Mouse (Mus musculus): ENCODE data around the gene Nhs.

Gene Nhs

DNA sequence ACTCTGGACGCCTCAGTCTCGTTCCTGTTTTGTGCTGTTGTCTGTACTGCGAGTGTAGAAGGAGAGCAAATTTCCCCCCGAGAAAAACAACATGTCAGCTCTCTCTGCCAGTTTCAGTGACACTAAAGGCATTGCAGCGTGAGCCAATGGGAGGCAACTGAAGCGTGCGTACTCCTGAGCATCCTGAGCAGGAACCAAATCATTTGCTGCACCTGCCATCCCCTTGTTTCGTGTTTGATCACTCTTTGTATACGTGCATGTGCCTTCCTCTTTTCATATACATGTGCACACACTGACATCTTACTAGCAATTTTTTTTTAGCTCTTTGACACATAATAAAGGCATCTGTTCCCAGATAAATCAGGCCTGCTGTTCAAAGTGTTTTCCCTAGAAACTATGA, 142.1 kb downstream of the Nhs start:
- DNase-seq = no peak

DNA sequence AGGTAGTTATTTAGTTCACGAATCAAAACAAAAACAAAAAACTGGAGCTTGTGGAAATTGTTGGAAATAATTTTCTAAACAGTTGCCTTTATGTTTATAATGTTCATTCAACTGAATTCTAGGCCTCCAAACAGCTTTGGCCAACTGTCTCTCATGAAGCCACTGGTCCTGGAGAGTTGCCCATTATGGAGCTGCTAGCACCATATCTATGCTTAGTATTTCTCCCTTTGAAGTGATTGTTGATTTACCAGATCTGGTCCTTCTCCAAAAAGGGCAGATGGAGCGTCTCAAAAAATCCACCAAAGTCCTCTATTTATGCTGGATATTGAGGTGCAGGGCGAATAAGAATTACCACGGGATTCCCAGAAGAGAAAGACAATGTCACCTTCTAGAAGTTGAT, 147.0 kb downstream of the Nhs start:
- DNase-seq = no peak

DNA sequence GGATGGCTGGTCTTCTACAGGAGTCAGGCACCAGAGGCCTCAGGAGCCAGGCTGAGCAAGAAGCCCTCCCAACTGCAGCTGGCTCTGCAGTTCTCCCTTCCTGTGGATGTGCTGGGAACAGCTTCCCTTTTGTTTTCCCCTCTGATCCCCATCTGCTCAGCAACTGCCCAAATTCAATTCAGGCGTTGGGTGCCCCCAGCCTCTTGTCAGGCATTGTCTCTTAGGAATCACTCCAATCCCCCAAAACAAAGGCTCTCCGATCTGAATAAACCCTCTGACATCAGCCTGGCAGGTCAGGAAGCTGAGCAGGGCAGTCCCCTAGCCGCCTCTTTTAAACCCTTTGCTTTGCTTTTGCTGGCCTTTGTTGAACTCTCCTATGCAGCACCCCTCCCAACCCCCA, 149.7 kb downstream of the Nhs start:
- no peak for DNase-seq

GRCm38 (mm10) chrX:162003818-162004217, 155.7 kb downstream of the Nhs start:
- DNase-seq = no peak

GRCm38 (mm10) chrX:161998876-161999275, 160.7 kb downstream of the Nhs start:
- DNase-seq = no peak

- DNase-seq = peak; percentile 2
Observed at GRCm38 (mm10) chrX:161997170-161997795, 162.2 kb downstream of the Nhs start.

- no peak for DNase-seq
Observed at GRCm38 (mm10) chrX:161990171-161990570, 169.4 kb downstream of the Nhs start.

DNA sequence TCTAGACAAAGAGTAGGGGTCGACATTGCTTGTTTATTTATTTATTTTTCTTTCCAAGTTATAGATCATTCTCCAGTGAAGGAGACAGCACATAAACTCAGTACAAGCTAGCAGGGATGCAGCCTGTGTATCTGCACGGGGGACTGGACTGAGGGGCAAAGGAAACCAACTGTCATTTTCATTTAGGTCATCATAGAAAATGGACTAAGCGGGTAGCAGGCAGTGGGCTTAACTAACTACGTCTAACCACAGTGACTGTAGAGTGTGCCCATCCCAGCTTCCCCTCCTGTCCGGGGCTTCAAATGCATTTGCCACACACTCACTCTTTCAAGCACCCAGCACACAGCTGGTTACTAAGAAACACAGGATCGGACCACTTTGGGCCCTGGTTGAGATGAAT, 174.6 kb downstream of the Nhs start:
- DNase-seq = no peak

- no peak for DNase-seq
Observed at GRCm38 (mm10) chrX:161981399-161981798, 178.1 kb downstream of the Nhs start.

- DNase-seq = no peak
Observed at GRCm38 (mm10) chrX:161979946-161980345, 179.6 kb downstream of the Nhs start.

- DNase-seq = no peak
Observed at GRCm38 (mm10) chrX:161977236-161977841, 182.2 kb downstream of the Nhs start.

GRCm38 (mm10) chrX:161976376-161976775, 183.2 kb downstream of the Nhs start:
- no peak for DNase-seq

GRCm38 (mm10) chrX:161973572-161973971, 186.0 kb downstream of the Nhs start:
- no peak for DNase-seq

DNA sequence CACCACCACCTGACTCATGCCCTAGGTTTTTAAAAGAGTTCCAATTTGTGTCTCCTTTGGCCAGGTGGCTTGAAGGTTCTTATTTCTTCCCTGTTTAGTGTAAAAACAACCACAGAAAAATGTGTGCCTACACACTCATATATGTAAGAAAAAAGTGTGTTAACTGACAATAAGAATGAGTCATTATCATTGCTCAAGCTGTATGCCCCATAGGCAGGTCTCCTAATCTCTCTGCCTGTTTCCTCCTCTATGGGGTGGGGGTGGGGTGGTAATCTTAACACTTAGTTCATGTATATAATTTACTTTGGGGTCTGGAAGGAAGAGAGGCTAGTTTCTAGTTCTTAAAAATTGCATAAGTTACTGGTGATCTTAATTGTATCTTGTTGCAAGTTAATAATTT, 186.8 kb downstream of the Nhs start:
- DNase-seq = no peak

DNA sequence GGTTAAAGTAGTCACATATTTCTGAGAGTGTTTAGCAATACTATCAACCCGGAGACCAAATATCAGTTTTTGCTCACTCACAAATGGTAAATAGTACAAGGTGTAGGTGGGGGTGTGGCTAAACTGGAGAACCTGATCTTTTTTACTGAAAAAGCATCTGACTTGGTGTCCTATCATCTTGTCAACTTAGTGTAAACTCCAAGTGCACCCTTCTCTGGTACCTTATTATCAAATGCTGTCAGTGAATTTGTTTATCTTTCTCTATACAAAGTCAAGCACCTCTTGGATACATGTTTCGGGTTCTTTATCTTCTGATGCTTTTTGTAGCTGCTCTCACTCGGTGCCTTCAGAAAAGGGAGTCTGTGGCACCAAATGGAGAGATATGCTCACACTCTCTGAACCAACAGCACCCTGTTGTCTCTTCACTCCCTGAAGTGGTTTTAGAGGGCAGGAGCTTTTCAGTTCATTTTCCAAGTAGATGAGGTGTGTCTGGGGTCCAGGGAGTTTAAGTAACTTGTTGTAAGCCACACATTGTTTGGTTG, 187.5 kb downstream of the Nhs start:
- DNase-seq = no peak

GRCm38 (mm10) chrX:161971131-161971530, 188.4 kb downstream of the Nhs start:
- DNase-seq = no peak

GRCm38 (mm10) chrX:161967692-161968091, 191.8 kb downstream of the Nhs start:
- DNase-seq = no peak

DNA sequence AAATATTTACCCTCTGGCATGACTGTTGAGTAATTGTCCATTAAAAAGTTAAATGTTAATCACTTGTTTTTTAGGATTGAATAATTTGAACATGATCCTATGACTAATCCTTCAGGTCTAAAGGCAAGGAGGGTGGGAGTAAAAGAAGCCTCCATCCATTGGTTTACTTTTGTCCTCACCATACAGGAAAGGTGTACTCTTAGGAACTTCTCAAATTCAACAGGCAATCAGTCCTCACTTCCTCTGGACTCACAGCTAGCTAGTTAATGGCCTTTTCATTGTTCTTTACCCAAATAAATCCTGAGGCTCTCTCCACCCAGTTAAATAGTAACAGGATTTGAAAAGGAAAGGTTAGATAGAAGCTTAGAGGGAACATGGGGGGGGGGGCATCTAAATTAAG, 196.2 kb downstream of the Nhs start:
- no peak for DNase-seq

DNA sequence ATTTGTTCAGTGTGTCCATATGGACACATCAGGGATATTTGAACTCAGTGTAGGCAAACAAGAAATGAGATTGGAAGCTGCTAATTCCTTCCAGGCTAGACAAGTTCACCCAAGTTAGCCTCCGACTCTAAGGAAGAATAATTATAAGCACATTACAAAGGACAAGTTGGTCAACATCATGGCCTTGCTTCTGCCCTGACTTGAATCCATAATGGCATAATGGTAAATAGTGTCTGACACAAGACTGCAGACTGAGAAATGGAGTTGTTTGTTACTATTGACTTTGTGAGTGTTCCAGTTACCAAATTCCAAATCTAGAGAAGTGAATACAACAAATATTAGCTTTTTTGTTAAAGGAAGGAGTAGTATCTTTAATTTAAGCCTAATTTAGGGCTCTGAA, 196.7 kb downstream of the Nhs start:
- DNase-seq = no peak

DNA sequence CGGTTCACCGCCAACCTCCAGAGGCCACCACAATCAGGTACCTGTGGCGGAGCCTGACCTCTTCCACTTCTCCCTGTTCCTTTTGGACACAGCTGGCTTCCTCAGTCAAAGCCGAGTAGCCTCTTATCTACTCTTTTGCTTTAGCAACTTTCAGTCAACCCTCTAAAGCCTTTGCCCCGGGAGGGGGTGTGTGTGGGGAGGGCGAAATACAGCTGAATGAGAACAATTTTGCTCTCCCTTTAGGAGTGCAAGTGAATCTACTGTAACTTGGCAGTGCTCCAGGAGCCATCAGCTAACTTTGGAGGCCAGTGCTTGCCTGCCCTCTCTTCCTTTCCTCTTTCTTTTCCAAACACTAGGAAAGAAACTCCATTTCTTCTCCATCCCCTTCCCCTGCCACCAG, 197.8 kb downstream of the Nhs start:
- no peak for DNase-seq

DNA sequence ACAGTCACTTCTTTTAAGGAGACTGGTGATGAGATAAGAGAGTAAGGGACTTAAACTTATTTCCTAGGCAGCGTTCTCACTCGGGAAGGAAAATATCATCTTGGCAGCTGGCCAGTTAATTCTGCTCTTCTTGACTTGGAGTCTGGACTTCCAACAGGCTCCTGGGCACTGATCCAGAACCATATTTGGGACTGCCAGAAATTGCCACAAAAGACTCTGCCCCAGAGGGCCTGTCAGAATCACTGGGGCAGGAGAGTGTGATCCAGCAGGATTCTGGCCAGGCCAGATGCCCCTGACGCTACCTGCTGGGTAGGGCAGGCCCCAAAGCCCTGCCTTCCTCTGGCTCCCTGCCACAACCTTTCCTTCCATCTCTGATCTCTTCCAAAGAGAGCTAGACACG, 198.4 kb downstream of the Nhs start:
- DNase-seq = no peak

GRCm38 (mm10) chrX:161952356-161952755, 207.2 kb downstream of the Nhs start:
- DNase-seq = no peak

GRCm38 (mm10) chrX:161943098-161943680, 216.3 kb downstream of the Nhs start:
- no peak for DNase-seq

GRCm38 (mm10) chrX:161940696-161941095, 218.8 kb downstream of the Nhs start:
- DNase-seq = no peak

GRCm38 (mm10) chrX:161926683-161927053, 232.9 kb downstream of the Nhs start:
- DNase-seq = no peak

Measured in right cerebral cortex, postnatal 4 days (tissue).